Mouse (Mus musculus): ENCODE measurements around the gene Ak5. TPM values are rescaled to one million over a fixed set of nuclear protein-coding genes. Genes with fewer than 3 reads are reported as not detected.
A peak's percentile ranks its signal among the peaks of the same experiment; 100 is the strongest.

Ak5 gene
- polyA plus RNA-seq, 1 experiment from 2014 or later: 13.7 TPM

- no peak overlapping the region for H3K27ac ChIP-seq
- 87% methylated on average over 10 of the region's 10 CpGs for WGBS
- H3K27me3 ChIP-seq (replicated peaks): no peaks in the 10 kb centered on the region
- no peak overlapping the region for H3K4me3 ChIP-seq
- no peaks in the 10 kb centered on the region for H3K9me3 ChIP-seq
- peaks cover 13% of the 10 kb centered on the region for H3K4me1 ChIP-seq
- no peak for ATAC-seq (replicated peaks)
- no peak overlapping the region for H3K9ac ChIP-seq
- H3K4me2 ChIP-seq: no peak overlapping the region
- H3K36me3 ChIP-seq (replicated peaks): no peaks in the 10 kb centered on the region
Observed at GRCm38 (mm10) chr3:152579984-152580591, 88.1 kb downstream of the Ak5 start.

GRCm38 (mm10) chr3:152578282-152579228 is 89.6 kb downstream of the Ak5 start:
- 41% methylated on average over 26 of the region's 26 CpGs for WGBS
- peak; percentile 85 for ATAC-seq (replicated peaks)
- H3K27ac ChIP-seq: peak overlapping the region; percentile 75

GRCm38 (mm10) chr3:152577763-152578162 is 90.4 kb downstream of the Ak5 start:
- H3K9ac ChIP-seq: no peak overlapping the region
- H3K36me3 ChIP-seq (replicated peaks): no peaks in the 10 kb centered on the region
- no peaks in the 10 kb centered on the region for H3K9me3 ChIP-seq
- ATAC-seq (replicated peaks): peak; percentile 59
- 82% methylated on average over 7 of the region's 7 CpGs for WGBS
- no peak overlapping the region for H3K4me3 ChIP-seq
- peaks cover 13% of the 10 kb centered on the region for H3K4me1 ChIP-seq
- H3K27me3 ChIP-seq (replicated peaks): no peaks in the 10 kb centered on the region
- peak overlapping the region; percentile 75 for H3K27ac ChIP-seq
- no peak overlapping the region for H3K4me2 ChIP-seq

More at GRCm38 (mm10) chr3:152578282-152579228, 89.6 kb downstream of the Ak5 start:
- Histone ChIP-seq H3K4me1 (peaks cover 13% of the 10 kb centered on the region), H3K4me2 (peak overlapping the region; percentile 24), H3K27me3 (replicated peaks) (no peaks in the 10 kb centered on the region), H3K4me3 (no peak overlapping the region), H3K9me3 (no peaks in the 10 kb centered on the region), H3K9ac (no peak overlapping the region), H3K36me3 (replicated peaks) (no peaks in the 10 kb centered on the region)

- Histone ChIP-seq H3K9me3 (no peaks in the 10 kb centered on the region), H3K4me1 (peaks cover 13% of the 10 kb centered on the region), H3K4me3 (no peak overlapping the region), H3K36me3 (replicated peaks) (no peaks in the 10 kb centered on the region), H3K9ac (no peak overlapping the region), H3K27ac (no peak overlapping the region; the same call in 1 of the 2 replicates), H3K27me3 (replicated peaks) (no peaks in the 10 kb centered on the region), H3K4me2 (no peak overlapping the region)
- 50% methylated on average over 1 of the region's 1 CpGs for WGBS
- ATAC-seq (replicated peaks): 0 out of 2 replicates have a peak, but pooled peaks have one; percentile 14
Observed at GRCm38 (mm10) chr3:152577273-152577672, 90.9 kb downstream of the Ak5 start.

GRCm38 (mm10) chr3:152569242-152569605 is 98.9 kb downstream of the Ak5 start:
- no peak overlapping the region for H3K27ac ChIP-seq
- no peak overlapping the region for H3K4me2 ChIP-seq
- no peak for ATAC-seq (replicated peaks)
- H3K36me3 ChIP-seq (replicated peaks): no peaks in the 10 kb centered on the region
- H3K9me3 ChIP-seq: no peaks in the 10 kb centered on the region
- 85% methylated on average over 6 of the region's 6 CpGs for WGBS
- H3K9ac ChIP-seq: no peak overlapping the region
- no peak overlapping the region for H3K4me3 ChIP-seq
- no peaks in the 10 kb centered on the region for H3K27me3 ChIP-seq (replicated peaks)
- no peaks in the 10 kb centered on the region for H3K4me1 ChIP-seq

- 76% methylated on average over 9 of the region's 9 CpGs for WGBS
- Histone ChIP-seq H3K27ac (no peak overlapping the region), H3K36me3 (replicated peaks) (no peaks in the 10 kb centered on the region), H3K9me3 (no peaks in the 10 kb centered on the region), H3K27me3 (replicated peaks) (no peaks in the 10 kb centered on the region), H3K4me3 (no peak overlapping the region), H3K4me1 (no peaks in the 10 kb centered on the region), H3K4me2 (no peak overlapping the region), H3K9ac (no peak overlapping the region)
- no peak for ATAC-seq (replicated peaks)
Observed at GRCm38 (mm10) chr3:152568455-152569241, 99.5 kb downstream of the Ak5 start.

GRCm38 (mm10) chr3:152564516-152565113 is 103.5 kb downstream of the Ak5 start:
- 81% methylated on average over 6 of the region's 6 CpGs for WGBS
- no peak for ATAC-seq (replicated peaks)
- no peak overlapping the region for H3K9ac ChIP-seq

GRCm38 (mm10) chr3:152563833-152564232 is 104.3 kb downstream of the Ak5 start:
- H3K4me3 ChIP-seq: no peak overlapping the region
- no peaks in the 10 kb centered on the region for H3K9me3 ChIP-seq
- H3K4me2 ChIP-seq: no peak overlapping the region
- ATAC-seq (replicated peaks): no peak
- no peak overlapping the region for H3K27ac ChIP-seq
- H3K4me1 ChIP-seq: no peaks in the 10 kb centered on the region
- no peaks in the 10 kb centered on the region for H3K36me3 ChIP-seq (replicated peaks)
- H3K9ac ChIP-seq: no peak overlapping the region
- H3K27me3 ChIP-seq (replicated peaks): no peaks in the 10 kb centered on the region

More at GRCm38 (mm10) chr3:152564516-152565113, 103.5 kb downstream of the Ak5 start:
- H3K4me1 ChIP-seq: no peaks in the 10 kb centered on the region
- H3K27me3 ChIP-seq (replicated peaks): no peaks in the 10 kb centered on the region
- no peak overlapping the region for H3K27ac ChIP-seq
- no peaks in the 10 kb centered on the region for H3K9me3 ChIP-seq
- H3K4me2 ChIP-seq: no peak overlapping the region
- no peak overlapping the region for H3K4me3 ChIP-seq
- H3K36me3 ChIP-seq (replicated peaks): no peaks in the 10 kb centered on the region

- no peak for ATAC-seq (replicated peaks)
- no peaks in the 10 kb centered on the region for H3K27me3 ChIP-seq (replicated peaks)
- no peak overlapping the region for H3K4me2 ChIP-seq
- no peaks in the 10 kb centered on the region for H3K4me1 ChIP-seq
- no peaks in the 10 kb centered on the region for H3K9me3 ChIP-seq
- no peak overlapping the region for H3K27ac ChIP-seq
- no peak overlapping the region for H3K9ac ChIP-seq
- 77% methylated on average over 2 of the region's 2 CpGs for WGBS
- H3K36me3 ChIP-seq (replicated peaks): no peaks in the 10 kb centered on the region
- H3K4me3 ChIP-seq: no peak overlapping the region
Observed at GRCm38 (mm10) chr3:152561708-152562107, 106.5 kb downstream of the Ak5 start.

- Histone ChIP-seq H3K36me3 (replicated peaks) (no peaks in the 10 kb centered on the region), H3K27ac (no peak overlapping the region), H3K9ac (no peak overlapping the region), H3K4me1 (no peaks in the 10 kb centered on the region), H3K27me3 (replicated peaks) (no peaks in the 10 kb centered on the region), H3K9me3 (no peaks in the 10 kb centered on the region), H3K4me3 (no peak overlapping the region), H3K4me2 (no peak overlapping the region)
- 69% methylated on average over 4 of the region's 4 CpGs for WGBS
- no peak for ATAC-seq (replicated peaks)
Observed at GRCm38 (mm10) chr3:152559295-152559694, 108.9 kb downstream of the Ak5 start.

GRCm38 (mm10) chr3:152558106-152558505 is 110.1 kb downstream of the Ak5 start:
- H3K9ac ChIP-seq: no peak overlapping the region
- no peak for ATAC-seq (replicated peaks)
- 60% methylated on average over 10 of the region's 10 CpGs for WGBS
- no peaks in the 10 kb centered on the region for H3K4me1 ChIP-seq
- H3K4me2 ChIP-seq: no peak overlapping the region
- no peaks in the 10 kb centered on the region for H3K36me3 ChIP-seq (replicated peaks)
- no peaks in the 10 kb centered on the region for H3K9me3 ChIP-seq
- H3K27me3 ChIP-seq (replicated peaks): no peaks in the 10 kb centered on the region
- H3K4me3 ChIP-seq: no peak overlapping the region
- no peak overlapping the region for H3K27ac ChIP-seq

- Histone ChIP-seq H3K4me3 (no peak overlapping the region), H3K9me3 (no peaks in the 10 kb centered on the region), H3K27me3 (replicated peaks) (no peaks in the 10 kb centered on the region), H3K4me1 (no peaks in the 10 kb centered on the region), H3K4me2 (no peak overlapping the region), H3K27ac (no peak overlapping the region), H3K9ac (no peak overlapping the region), H3K36me3 (replicated peaks) (no peaks in the 10 kb centered on the region)
- WGBS: 28% methylated on average over 10 of the region's 12 CpGs
- no peak for ATAC-seq (replicated peaks)
Observed at GRCm38 (mm10) chr3:152557659-152558058, 110.5 kb downstream of the Ak5 start.
